In the genomic region with DNA sequence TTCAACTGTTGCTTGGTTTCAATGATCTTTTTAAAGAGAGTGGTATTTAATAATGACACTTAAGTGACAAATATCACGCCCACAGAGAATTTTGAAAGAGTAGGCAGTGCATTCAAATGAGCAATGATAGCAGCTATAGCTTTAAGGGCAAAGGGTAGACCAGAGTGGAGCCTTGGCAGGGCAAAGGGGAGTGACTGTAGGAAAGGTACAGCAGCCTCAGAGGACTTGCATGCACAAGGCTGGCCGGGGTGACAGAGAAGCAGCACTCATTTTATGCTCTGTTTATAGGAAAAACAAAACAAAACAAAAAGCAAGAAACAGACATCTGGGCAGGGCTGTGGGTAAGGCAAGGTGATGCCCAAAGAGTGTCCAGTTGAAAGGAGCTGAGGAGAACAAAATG, we compare ENCODE assay signal across 31 mouse cellular contexts. TPM values are rescaled to one million over a fixed set of nuclear protein-coding genes. Genes with fewer than 3 reads are reported as not detected.
A peak's percentile ranks its signal among the peaks of the same experiment; 100 is the strongest.
DNase-seq lines count a peak whose midpoint lies in the region; ATAC-seq and TF ChIP-seq lines count a peak whose summit lies in the region.
"Had no signal": no experiment of that assay in that cellular context is flagged by ENCODE, and none has a peak within 500 bp of the region (broad histone marks: within the 10 kb centered on the region; RNA-seq: fewer than 3 reads in every experiment).

No protein-coding gene starts in this region.

- no peaks in the 10 kb centered on the region for H3K9me3 ChIP-seq in kidney, embryonic 15.5 days (replicated peaks)
- peaks cover 2% of the 10 kb centered on the region for H3K9me3 ChIP-seq in CH12.LX (replicated peaks; ENCODE audit: low read length)
- H3K9me3 ChIP-seq in intestine, embryonic 16.5 days (ENCODE audit: control insufficient read depth, low read length): no peaks in the 10 kb centered on the region
- H3K9me3 ChIP-seq in limb, embryonic 10.5 days (replicated peaks): no peaks in the 10 kb centered on the region
- H3K9me3 ChIP-seq: embryonic facial prominence, embryonic 12.5 days; forebrain, embryonic 10.5 days; forebrain, embryonic 15.5 days; heart, embryonic 13.5 days; hindbrain, embryonic 15.5 days; liver, embryonic 15.5 days; lung, embryonic 15.5 days; midbrain, embryonic 10.5 days; midbrain, embryonic 15.5 days; neural tube, embryonic 15.5 days; stomach, embryonic 15.5 days had no signal

- TF ChIP-seq POLR2A in CH12.LX (IDR thresholded peaks at IDR 0.05; ENCODE audit: low read depth, low read length): no peak

- dilution Hi-C loops in CH12.LX (cut with MboI; ENCODE audit: extremely low pct_ligation_motif_present, extremely low pct_unique_long_range_greater_than_20kb, low sequenced_read_pairs): no loop called here

- H3K9ac ChIP-seq in kidney, embryonic 15.5 days: no peak overlapping the region
- H3K9ac ChIP-seq in CH12.LX (ENCODE audit: insufficient read depth, low read depth): no peak overlapping the region
- peak overlapping the region; percentile 20; the same call in 1 of the 2 replicates for H3K9ac ChIP-seq in intestine, embryonic 16.5 days (ENCODE audit: low read depth, low read length)
- H3K9ac ChIP-seq: embryonic facial prominence, embryonic 12.5 days; forebrain, embryonic 15.5 days; heart, embryonic 13.5 days; hindbrain, embryonic 15.5 days; liver, embryonic 15.5 days; lung, embryonic 15.5 days; midbrain, embryonic 15.5 days; neural tube, embryonic 15.5 days; stomach, embryonic 15.5 days had no signal

- peaks cover 14% of the 10 kb centered on the region for H3K4me1 ChIP-seq in kidney, embryonic 15.5 days
- H3K4me1 ChIP-seq in CH12.LX (ENCODE audit: control insufficient read depth in 1 of 2, insufficient read depth in 2 of 2): peaks cover 0 to 21% of the 10 kb centered on the region in 2 experiments; a peak in 2 of 4 replicates
- peaks cover 24% of the 10 kb centered on the region for H3K4me1 ChIP-seq in intestine, embryonic 16.5 days (ENCODE audit: control insufficient read depth, insufficient read depth, low read length)
- peaks cover 5% of the 10 kb centered on the region; the same call in 1 of the 2 replicates for H3K4me1 ChIP-seq in limb, embryonic 10.5 days

- no peak overlapping the region for H3K4me3 ChIP-seq in kidney, embryonic 15.5 days (replicated peaks)
- no peak overlapping the region for H3K4me3 ChIP-seq in CH12.LX (replicated peaks in 1 of 3; ENCODE audit: low read depth in 2 of 3, low read length in 2 of 3, poor library complexity in 1 of 3)
- H3K4me3 ChIP-seq in intestine, embryonic 16.5 days (ENCODE audit: low read length): peak overlapping the region; percentile 13; the same call in 1 of the 2 replicates
- H3K4me3 ChIP-seq in limb, embryonic 10.5 days: no peak overlapping the region
- H3K4me3 ChIP-seq: embryonic facial prominence, embryonic 12.5 days; forebrain, embryonic 10.5 days; forebrain, embryonic 15.5 days; heart, embryonic 13.5 days; hindbrain, embryonic 15.5 days; liver, embryonic 15.5 days; lung, embryonic 15.5 days; midbrain, embryonic 10.5 days; midbrain, embryonic 15.5 days; neural tube, embryonic 15.5 days; stomach, embryonic 15.5 days had no signal

- peak; percentile 31 for DNase-seq in adrenal gland, postnatal 14 days
- no peak for DNase-seq in adrenal gland, postnatal 4 days (ENCODE audit: low spot score in 2 of 2)
- peak; percentile 45 to 60 for DNase-seq in kidney, postnatal 25 days
- DNase-seq in CH12.LX (ENCODE audit: extremely low read depth): no peak
- DNase-seq in limb, embryonic 10.5 days (ENCODE audit: low spot score): no peak
- no peak for DNase-seq in thymus, postnatal 0 days (ENCODE audit: low spot score)
- DNase-seq: cerebellum, adult 11 months; cerebellum, adult 9-10 months; cerebellum, postnatal 36 days; embryo, embryonic 11 days; gastrocnemius, postnatal 25 days; heart, adult 18-20 months; heart, postnatal 10 days; retina, postnatal 1 day; right cerebral cortex, postnatal 14 days; thymus, postnatal 14 days had no signal

- TF ChIP-seq RAD21 in CH12.LX (IDR thresholded peaks at IDR 0.05; ENCODE audit: low read depth, low read length): no peak

- no peak overlapping the region for H3K27ac ChIP-seq in kidney, embryonic 15.5 days
- H3K27ac ChIP-seq in CH12.LX (ENCODE audit: insufficient read depth, low read depth): no peak overlapping the region
- H3K27ac ChIP-seq in intestine, embryonic 16.5 days (ENCODE audit: low read length): peak overlapping the region; percentile 70
- no peak overlapping the region for H3K27ac ChIP-seq in limb, embryonic 10.5 days
- H3K27ac ChIP-seq: embryonic facial prominence, embryonic 12.5 days; forebrain, embryonic 10.5 days; forebrain, embryonic 15.5 days; heart, embryonic 13.5 days; hindbrain, embryonic 15.5 days; liver, embryonic 15.5 days; lung, embryonic 15.5 days; midbrain, embryonic 10.5 days; midbrain, embryonic 15.5 days; neural tube, embryonic 15.5 days had no signal

- H3K27me3 ChIP-seq in kidney, embryonic 15.5 days: peaks cover 3% of the 10 kb centered on the region; the same call in 1 of the 2 replicates
- peaks cover 49% of the 10 kb centered on the region for H3K27me3 ChIP-seq in CH12.LX (replicated peaks)
- H3K27me3 ChIP-seq in intestine, embryonic 16.5 days (replicated peaks; ENCODE audit: control insufficient read depth, insufficient read depth, low read length): no peaks in the 10 kb centered on the region
- H3K27me3 ChIP-seq in limb, embryonic 10.5 days (ENCODE audit: low read depth, poor library complexity, severe bottlenecking): peaks cover 16% of the 10 kb centered on the region
- H3K27me3 ChIP-seq: embryonic facial prominence, embryonic 12.5 days; forebrain, embryonic 15.5 days; hindbrain, embryonic 15.5 days; neural tube, embryonic 15.5 days; Patski; stomach, embryonic 15.5 days had no signal

- TF ChIP-seq EP300 in CH12.LX (IDR thresholded peaks at IDR 0.05; ENCODE audit: low read length): no peak

- H3K4me2 ChIP-seq in kidney, embryonic 15.5 days: no peak overlapping the region
- 0 out of 2 replicates have a peak overlapping the region, but pooled peaks have one; percentile 42 for H3K4me2 ChIP-seq in CH12.LX (ENCODE audit: insufficient read depth, low read depth, poor library complexity, severe bottlenecking)
- peak overlapping the region; percentile 21 for H3K4me2 ChIP-seq in intestine, embryonic 16.5 days (ENCODE audit: low read depth, low read length)
- H3K4me2 ChIP-seq: embryonic facial prominence, embryonic 12.5 days; forebrain, embryonic 15.5 days; heart, embryonic 13.5 days; hindbrain, embryonic 15.5 days; liver, embryonic 15.5 days; lung, embryonic 15.5 days; midbrain, embryonic 15.5 days; neural tube, embryonic 15.5 days; stomach, embryonic 15.5 days had no signal

- in situ Hi-C loops in CH12.LX (cut with MboI; ENCODE audit: low pct_ligation_motif_present, low pct_unique_long_range_greater_than_20kb, low sequenced_read_pairs): no loop called here

- no peak for ATAC-seq in kidney, embryonic 15.5 days (replicated peaks; ENCODE audit: low FRiP score)
- ATAC-seq in intestine, embryonic 16.5 days: peak; percentile 83
- ATAC-seq: forebrain, embryonic 15.5 days; inflammation-experienced regulatory T-cells, adult 6 months; midbrain, embryonic 15.5 days; Patski had no signal

- H3K36me3 ChIP-seq in kidney, embryonic 15.5 days: no peaks in the 10 kb centered on the region
- no peaks in the 10 kb centered on the region for H3K36me3 ChIP-seq in CH12.LX (replicated peaks in 1 of 2; ENCODE audit: control insufficient read depth in 1 of 2, insufficient read depth in 1 of 2, low read length in 1 of 2)
- H3K36me3 ChIP-seq in intestine, embryonic 16.5 days (ENCODE audit: control insufficient read depth, insufficient read depth, low read length): no peaks in the 10 kb centered on the region
- H3K36me3 ChIP-seq in limb, embryonic 10.5 days: no peaks in the 10 kb centered on the region
- H3K36me3 ChIP-seq: embryonic facial prominence, embryonic 12.5 days; forebrain, embryonic 10.5 days; forebrain, embryonic 15.5 days; heart, embryonic 13.5 days; hindbrain, embryonic 15.5 days; liver, embryonic 15.5 days; lung, embryonic 15.5 days; midbrain, embryonic 10.5 days; midbrain, embryonic 15.5 days; neural tube, embryonic 15.5 days; stomach, embryonic 15.5 days had no signal

- no peak for TF ChIP-seq CTCF in CH12.LX (conservative IDR thresholded peaks at IDR 0.05 in 1 of 2, IDR thresholded peaks at IDR 0.05 in 1 of 2; ENCODE audit: low read depth in 2 of 2, low read length in 2 of 2)

- 74% methylated on average over 2 of the region's 2 CpGs for WGBS in kidney, embryonic 15.5 days
- WGBS in intestine, embryonic 16.5 days: 46% methylated on average over 2 of the region's 2 CpGs
- 69% methylated on average over 2 of the region's 2 CpGs for WGBS in limb, embryonic 10.5 days

- H3K79me2 ChIP-seq in CH12.LX (replicated peaks; ENCODE audit: control insufficient read depth, extremely low read depth, insufficient read depth, poor library complexity, severe bottlenecking): no peaks in the 10 kb centered on the region

TF ChIP-seq in CH12.LX, 34 proteins besides CTCF, POLR2A, EP300 and RAD21 (continues in another document):
- TF ChIP-seq SIN3A (IDR thresholded peaks at IDR 0.05; ENCODE audit: low read length) (no peak), JUND (conservative IDR thresholded peaks at IDR 0.05; ENCODE audit: low read depth, low read length) (no peak), ZKSCAN1 (IDR thresholded peaks at IDR 0.05; ENCODE audit: borderline replicate concordance, low read depth, low read length) (no peak), NELFE (IDR thresholded peaks at IDR 0.05; ENCODE audit: low read depth, low read length) (no peak)

RNA-seq across cellular contexts. Expression of a gene that starts 5.5 kb away (rescaled TPM):
- total RNA-seq in adrenal gland, postnatal 14 days (2021): 92.5 and 104 TPM in 2 replicates
- 100 to 1,000 TPM in 1 of 2 experiments, 10 to 100 TPM in 1; 97.4 to 117 TPM for total RNA-seq in adrenal gland, postnatal 4 days (2021)
- polyA plus RNA-seq in kidney, embryonic 15.5 days (2015; fragmentation: Nextera tagmentation; extraction: Ambion mirVana): 28.6 and 30.8 TPM in 2 replicates
- total RNA-seq in CH12.LX (2012; rRNA removed) (1.8 and 2.6 TPM in 2 replicates), CH12.LX (2014; rRNA removed) (1.6 and 1.8 TPM in 2 replicates)
- 4.2 and 5.3 TPM in 2 replicates for polyA plus RNA-seq in CH12.LX (2012; ENCODE audit: insufficient read length, low read depth)
- polyA plus RNA-seq in intestine, embryonic 16.5 days (2015; fragmentation: Nextera tagmentation; extraction: Ambion mirVana): 16.2 and 18.7 TPM in 2 replicates
- 20.6 and 21.8 TPM in 2 replicates for polyA plus RNA-seq in limb, embryonic 10.5 days (2016; fragmentation: Nextera tagmentation; extraction: Ambion mirVana)
- 3.1 and 7.1 TPM in 2 replicates for polyA plus RNA-seq in thymus, postnatal 0 days (2015; fragmentation: Nextera tagmentation; extraction: Ambion mirVana)

RNA-seq across cellular contexts. Expression of a gene that starts 6.3 kb away (rescaled TPM):
- total RNA-seq in adrenal gland, postnatal 14 days (2021): 2.3 and 3.0 TPM in 2 replicates
- total RNA-seq in adrenal gland, postnatal 4 days (2021): 1 to 10 TPM; 4.4 to 4.6 TPM
- polyA plus RNA-seq in kidney, embryonic 15.5 days (2015; fragmentation: Nextera tagmentation; extraction: Ambion mirVana): 5.3 and 6.4 TPM in 2 replicates
- total RNA-seq in CH12.LX (2012; rRNA removed) (not detected in 2 replicates), CH12.LX (2014; rRNA removed) (not detected in 2 replicates)
- polyA plus RNA-seq in CH12.LX (2012; ENCODE audit: insufficient read length, low read depth): not detected in 2 replicates
- polyA plus RNA-seq in intestine, embryonic 16.5 days (2015; fragmentation: Nextera tagmentation; extraction: Ambion mirVana): 4.3 and 4.8 TPM in 2 replicates
- polyA plus RNA-seq in limb, embryonic 10.5 days (2016; fragmentation: Nextera tagmentation; extraction: Ambion mirVana): 1.1 TPM in 2 replicates
- 2.0 and 2.5 TPM in 2 replicates for polyA plus RNA-seq in thymus, postnatal 0 days (2015; fragmentation: Nextera tagmentation; extraction: Ambion mirVana)

Comparison
In these comparisons a context has a peak if more than half of its experiments do, and no peak if none do; other contexts are left out.
1. DNase-seq: peak in adrenal gland, postnatal 14 days (single experiment) and kidney, postnatal 25 days (2 of 2); none in adrenal gland, postnatal 4 days (0 of 2), CH12.LX (single experiment), limb, embryonic 10.5 days (single experiment) and thymus, postnatal 0 days (single experiment).